Mouse (Mus musculus) embryonic facial prominence, embryonic 15.5 days (tissue): ENCODE data around the gene 1700125H20Rik. TPM values are rescaled to one million over a fixed set of nuclear protein-coding genes. Genes with fewer than 3 reads are reported as not detected.

ENCODE experiments used
- ATAC-seq: fragments of 200-750 bp; cut with Nextera tagmentation; 2 replicates; pipeline ENCODE4 v1.8.0; 2017; ENCODE audit warnings: low read depth, moderate TSS enrichment; ENCODE audit not compliant: insufficient number of reproducible peaks, low FRiP score, low TSS enrichment
- H3K27ac ChIP-seq: fragments of 300-500 bp; sonication (generic); replicated peaks from 2 replicates; pipeline ENCODE4 v1.5.1; 2015; ENCODE audit warnings: mild to moderate bottlenecking, inconsistent platforms
- H3K27me3 ChIP-seq: fragments of 300-500 bp; sonication (generic); 2 replicates; pipeline ENCODE4 v1.6.1; 2015; ENCODE audit warnings: inconsistent platforms
- H3K36me3 ChIP-seq: fragments of 300-500 bp; sonication (generic); 2 replicates; pipeline ENCODE4 v1.6.1; 2015; ENCODE audit warnings: mild to moderate bottlenecking, inconsistent platforms
- H3K4me1 ChIP-seq: fragments of 300-500 bp; sonication (generic); 2 replicates; pipeline ENCODE4 v1.6.1; 2015; ENCODE audit warnings: inconsistent platforms
- H3K4me2 ChIP-seq: fragments of 300-500 bp; sonication (generic); replicated peaks from 2 replicates; pipeline ENCODE4 v1.6.1; 2015; ENCODE audit warnings: mild to moderate bottlenecking, inconsistent platforms
- H3K4me3 ChIP-seq: fragments of 300-500 bp; sonication (generic); replicated peaks from 2 replicates; pipeline ENCODE4 v1.5.1; 2015; ENCODE audit warnings: mild to moderate bottlenecking, inconsistent platforms
- H3K9ac ChIP-seq: fragments of 300-500 bp; sonication (generic); 2 replicates; pipeline ENCODE4 v1.6.1; 2015; ENCODE audit warnings: inconsistent platforms
- H3K9me3 ChIP-seq: fragments of 300-500 bp; sonication (generic); replicated peaks from 2 replicates; pipeline ENCODE4 v1.6.1; 2016; ENCODE audit warnings: inconsistent platforms
- WGBS: fragments of 180-500 bp; shearing (Covaris S2); methylation state at CpG from one replicate; pipeline ENCODE4 v1.1.7; 2015; 5-methylcytosine and 5-hydroxymethylcytosine counted together
- polyA plus RNA-seq: library from polyadenylated mRNA; unstranded; fragments of >200 nt; fragmentation: Nextera tagmentation; extraction: Ambion mirVana; gene quantifications from 2 replicates; pipeline ENCODE4 v1.2.1, GENCODE M21; 2015

The 1700125H20Rik gene
- 0.25 TPM in 1 of 2 replicates, not detected in the other for polyA plus RNA-seq

- H3K27ac ChIP-seq = no peak within 1 kb of the TSS
- H3K36me3 ChIP-seq = no peaks in the 10 kb centered on the region
- peak within 1 kb of the TSS; percentile 33 for H3K4me3 ChIP-seq
- peak within 1 kb of the TSS; percentile 57 for H3K4me2 ChIP-seq
- H3K4me1 ChIP-seq = 0 out of 2 replicates have a peak, but pooled peaks cover 5% of the 10 kb centered on the region
- no peak within 1 kb of the TSS for H3K9ac ChIP-seq
- no peaks in the 10 kb centered on the region for H3K9me3 ChIP-seq
- peak; percentile 72; the same call in 1 of the 2 replicates for ATAC-seq
- no peaks in the 10 kb centered on the region for H3K27me3 ChIP-seq
- WGBS = 12% methylated on average over 21 of the region's 21 CpGs
These were observed at the start of gene 1700125H20Rik for GRCm38 (mm10) chr11:85170058-85170740. 1700125H20Rik (plus strand) TSS chr11:85170404.

DNA sequence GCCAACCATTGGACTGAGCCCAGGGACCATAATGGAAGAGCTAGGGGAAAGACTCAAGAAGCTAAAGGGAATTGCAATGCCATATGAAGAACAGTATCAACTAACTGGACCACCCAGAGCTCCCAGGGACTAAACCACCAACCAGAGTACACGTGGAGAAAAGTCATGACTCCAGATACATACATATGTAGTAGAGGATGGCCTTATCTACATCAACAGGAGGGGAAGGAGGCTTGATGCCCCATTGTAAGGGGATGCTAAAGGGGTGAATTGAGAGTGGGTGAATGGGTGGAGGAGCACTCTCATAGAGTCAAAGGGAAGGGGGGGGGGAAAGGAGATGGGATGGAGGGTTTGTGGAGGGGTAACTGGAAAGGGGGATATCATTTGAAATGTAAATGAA lies 48.1 kb upstream of the 1700125H20Rik start:
- no peaks in the 10 kb centered on the region for H3K27me3 ChIP-seq
- WGBS = 73% methylated on average over 1 of the region's 1 CpGs
- ATAC-seq = no peak

GRCm38 (mm10) chr11:85123267-85123992 lies 46.8 kb upstream of the 1700125H20Rik start:
- Histone ChIP-seq H3K4me3 (no peak overlapping the region), H3K9ac (no peak overlapping the region), H3K27me3 (no peaks in the 10 kb centered on the region), H3K36me3 (no peaks in the 10 kb centered on the region), H3K4me2 (no peak overlapping the region), H3K27ac (no peak overlapping the region), H3K9me3 (no peaks in the 10 kb centered on the region), H3K4me1 (no peaks in the 10 kb centered on the region)
- ATAC-seq = no peak
- 83% methylated on average over 3 of the region's 3 CpGs for WGBS

More for the DNA sequence above, 48.1 kb upstream of the 1700125H20Rik start:
- Histone ChIP-seq H3K4me1 (no peaks in the 10 kb centered on the region), H3K4me3 (no peak overlapping the region), H3K4me2 (no peak overlapping the region), H3K9me3 (no peaks in the 10 kb centered on the region), H3K36me3 (no peaks in the 10 kb centered on the region), H3K27ac (no peak overlapping the region), H3K9ac (no peak overlapping the region)

- no peaks in the 10 kb centered on the region for H3K27me3 ChIP-seq
- H3K27ac ChIP-seq = no peak overlapping the region
- WGBS = 70% methylated on average over 2 of the region's 2 CpGs
- no peak for ATAC-seq
- H3K4me3 ChIP-seq = no peak overlapping the region
- H3K9me3 ChIP-seq = no peaks in the 10 kb centered on the region
- H3K4me1 ChIP-seq = no peaks in the 10 kb centered on the region
- H3K9ac ChIP-seq = no peak overlapping the region
- no peaks in the 10 kb centered on the region for H3K36me3 ChIP-seq
- no peak overlapping the region for H3K4me2 ChIP-seq
These were observed 43.7 kb upstream of the 1700125H20Rik start for GRCm38 (mm10) chr11:85126257-85127102.

GRCm38 (mm10) chr11:85128883-85129282 lies 41.3 kb upstream of the 1700125H20Rik start:
- H3K4me3 ChIP-seq = no peak overlapping the region
- WGBS = 76% methylated on average over 1 of the region's 1 CpGs
- H3K27me3 ChIP-seq = no peaks in the 10 kb centered on the region
- ATAC-seq = no peak
- no peaks in the 10 kb centered on the region for H3K36me3 ChIP-seq
- no peaks in the 10 kb centered on the region for H3K9me3 ChIP-seq
- H3K4me2 ChIP-seq = no peak overlapping the region
- H3K27ac ChIP-seq = no peak overlapping the region
- no peak overlapping the region for H3K9ac ChIP-seq
- no peaks in the 10 kb centered on the region for H3K4me1 ChIP-seq

GRCm38 (mm10) chr11:85131542-85131941 lies 38.7 kb upstream of the 1700125H20Rik start:
- no peaks in the 10 kb centered on the region for H3K27me3 ChIP-seq
- no peak overlapping the region for H3K27ac ChIP-seq
- WGBS = 69% methylated on average over 2 of the region's 2 CpGs

GRCm38 (mm10) chr11:85138776-85139474 lies 31.3 kb upstream of the 1700125H20Rik start:
- Histone ChIP-seq H3K27me3 (no peaks in the 10 kb centered on the region), H3K4me2 (peak overlapping the region; percentile 69), H3K27ac (peak overlapping the region; percentile 82), H3K36me3 (no peaks in the 10 kb centered on the region), H3K4me3 (peak overlapping the region; percentile 82), H3K9me3 (no peaks in the 10 kb centered on the region), H3K4me1 (peaks cover 9% of the 10 kb centered on the region; the same call in 1 of the 2 replicates), H3K9ac (peak overlapping the region; percentile 74)
- WGBS = 1% methylated on average over 17 of the region's 17 CpGs
- no peak for ATAC-seq

More at GRCm38 (mm10) chr11:85131542-85131941, 38.7 kb upstream of the 1700125H20Rik start:
- Histone ChIP-seq H3K4me2 (no peak overlapping the region), H3K9ac (no peak overlapping the region), H3K4me1 (no peaks in the 10 kb centered on the region), H3K9me3 (no peaks in the 10 kb centered on the region), H3K36me3 (no peaks in the 10 kb centered on the region), H3K4me3 (no peak overlapping the region)
- ATAC-seq = no peak

GRCm38 (mm10) chr11:85139581-85140540 lies 30.3 kb upstream of the 1700125H20Rik start, which contains the start of gene Usp32:
Usp32 (minus strand) TSS chr11:85140161.
- Histone ChIP-seq H3K4me1 (peaks cover 9% of the 10 kb centered on the region; the same call in 1 of the 2 replicates), H3K9ac (peak within 1 kb of the TSS; percentile 74), H3K27ac (peak within 1 kb of the TSS; percentile 89), H3K36me3 (no peaks in the 10 kb centered on the region), H3K4me3 (peak within 1 kb of the TSS; percentile 82), H3K27me3 (no peaks in the 10 kb centered on the region), H3K4me2 (peak within 1 kb of the TSS; percentile 69), H3K9me3 (no peaks in the 10 kb centered on the region)
- under 1% methylated on average over 84 of the region's 94 CpGs for WGBS
- peak; percentile 99 for ATAC-seq

GRCm38 (mm10) chr11:85152256-85152930 lies 17.8 kb upstream of the 1700125H20Rik start:
- Histone ChIP-seq H3K27ac (no peak overlapping the region), H3K9me3 (no peaks in the 10 kb centered on the region), H3K9ac (no peak overlapping the region), H3K4me2 (no peak overlapping the region), H3K4me1 (no peaks in the 10 kb centered on the region), H3K36me3 (no peaks in the 10 kb centered on the region), H3K27me3 (no peaks in the 10 kb centered on the region), H3K4me3 (no peak overlapping the region)
- no peak for ATAC-seq
- WGBS = 69% methylated on average over 2 of the region's 2 CpGs
